Mouse (Mus musculus): Measurements from ENCODE around the gene Zdhhc19.
A peak's percentile ranks its signal among the peaks of the same experiment; 100 is the strongest.

The Zdhhc19 gene

GRCm38 (mm10) chr16:32516006-32516962 is 20.2 kb downstream of the Zdhhc19 start:
- peak; percentile 37 for DNase-seq (ENCODE audit: low spot score)

GRCm38 (mm10) chr16:32517785-32518481 is 21.9 kb downstream of the Zdhhc19 start:
- DNase-seq (ENCODE audit: low spot score) = no peak

- no peak for DNase-seq (ENCODE audit: low spot score)
Measured at GRCm38 (mm10) chr16:32519656-32520371, 23.7 kb downstream of the Zdhhc19 start.

DNA sequence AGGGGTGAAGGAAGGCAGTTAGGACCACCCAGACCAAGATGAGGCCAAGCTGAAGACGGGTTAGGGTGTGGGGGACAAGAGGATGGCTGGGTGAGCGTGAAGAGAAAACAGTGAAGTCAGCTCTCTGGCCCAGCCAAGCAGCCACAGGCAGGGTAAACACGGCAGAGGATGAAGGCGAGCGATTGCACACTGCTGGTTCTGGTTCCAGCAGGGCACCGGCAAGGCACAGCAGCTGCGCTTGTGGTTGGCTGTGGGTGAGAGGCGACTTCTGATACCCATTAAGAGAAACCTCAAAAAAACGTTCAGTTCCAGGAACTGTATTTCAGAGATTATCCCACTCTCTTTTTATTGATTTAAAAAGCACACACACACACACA is 24.3 kb downstream of the Zdhhc19 start:
- DNase-seq (ENCODE audit: low spot score) = no peak

DNA sequence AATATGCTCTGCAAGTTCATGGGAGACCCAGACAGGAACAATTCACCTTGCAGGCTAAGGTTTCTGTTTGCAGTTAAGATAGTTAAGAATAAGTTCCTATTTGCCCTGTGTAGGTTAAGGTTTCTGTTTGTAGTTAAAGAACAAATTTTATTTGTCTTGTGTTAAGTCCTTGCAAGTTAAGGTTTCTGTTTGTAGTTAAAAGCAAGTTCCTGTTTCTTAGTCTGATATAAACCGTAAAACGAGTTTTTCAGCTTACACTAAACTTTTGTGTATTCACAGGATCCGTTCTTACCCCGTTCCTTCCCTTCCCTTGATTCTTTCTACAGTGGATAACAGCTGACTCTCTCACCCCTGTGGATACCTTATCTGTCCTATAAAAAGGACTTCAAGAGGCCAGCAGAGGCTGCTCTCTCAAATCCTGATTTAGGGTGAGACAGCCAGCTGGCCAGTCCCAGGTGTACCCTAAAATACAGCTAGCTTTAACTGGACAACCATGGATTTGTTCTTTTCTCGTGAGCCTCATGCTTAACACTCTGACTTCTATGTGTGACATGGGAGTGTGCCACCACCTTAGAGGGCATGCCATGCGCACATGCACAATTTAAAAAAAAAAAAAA is 26.6 kb downstream of the Zdhhc19 start:
- DNase-seq (ENCODE audit: low spot score) = no peak

DNA sequence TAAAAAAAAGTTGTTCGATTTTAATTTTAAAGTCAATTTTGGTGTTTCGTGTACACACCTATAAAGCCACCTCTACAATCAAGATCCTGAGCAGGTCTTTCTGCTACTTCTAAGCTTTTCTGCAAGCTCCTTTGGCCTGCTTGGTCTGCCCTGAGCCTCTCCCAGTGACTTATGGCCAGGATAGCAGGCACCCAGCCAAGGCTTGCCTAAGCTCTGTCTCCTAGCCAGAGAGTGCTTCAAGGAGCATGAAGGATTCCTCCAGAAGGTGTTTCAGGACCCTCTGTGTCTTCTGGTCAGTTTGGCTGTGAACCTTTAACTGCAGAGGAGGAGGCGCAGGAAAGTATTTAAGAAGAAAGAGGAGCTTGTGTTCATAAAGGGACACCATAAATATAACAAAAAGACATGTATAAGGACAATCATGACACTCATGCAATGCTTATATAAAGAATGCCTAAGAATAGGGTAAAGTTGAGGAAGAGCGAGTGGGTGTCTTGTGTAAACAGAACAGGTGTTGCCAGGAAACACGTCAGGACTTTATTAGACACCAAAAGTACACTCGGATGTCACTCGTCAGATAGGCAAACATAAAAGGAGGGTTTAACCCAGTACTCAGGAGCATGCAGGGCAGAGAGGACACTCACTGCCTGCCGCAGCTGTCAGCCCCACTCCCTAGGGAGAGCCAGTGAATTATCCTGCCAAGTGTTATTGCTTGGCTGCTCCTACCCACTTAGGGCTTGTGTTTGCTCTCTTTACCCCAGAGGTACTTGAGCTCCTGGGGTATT is 27.6 kb downstream of the Zdhhc19 start:
- DNase-seq (ENCODE audit: low spot score) = no peak

DNA sequence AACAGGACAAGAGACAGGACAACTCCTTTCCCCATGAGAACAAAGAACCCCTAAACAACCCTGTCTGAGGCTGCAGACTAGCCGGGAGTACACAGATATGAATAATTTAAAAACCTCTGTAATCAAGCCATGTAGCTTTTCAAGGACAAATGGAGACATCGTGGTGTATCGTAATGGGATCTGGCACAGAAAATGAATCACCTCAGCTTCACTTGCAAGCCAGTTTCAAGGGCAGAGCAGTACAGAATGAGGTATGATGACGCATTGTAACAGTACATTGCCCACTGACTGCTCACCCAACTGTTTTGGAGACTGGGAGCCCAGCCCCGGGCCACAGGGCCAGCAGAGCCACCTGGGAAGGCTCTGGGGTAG is 28.2 kb downstream of the Zdhhc19 start:
- DNase-seq (ENCODE audit: low spot score) = no peak

DNA sequence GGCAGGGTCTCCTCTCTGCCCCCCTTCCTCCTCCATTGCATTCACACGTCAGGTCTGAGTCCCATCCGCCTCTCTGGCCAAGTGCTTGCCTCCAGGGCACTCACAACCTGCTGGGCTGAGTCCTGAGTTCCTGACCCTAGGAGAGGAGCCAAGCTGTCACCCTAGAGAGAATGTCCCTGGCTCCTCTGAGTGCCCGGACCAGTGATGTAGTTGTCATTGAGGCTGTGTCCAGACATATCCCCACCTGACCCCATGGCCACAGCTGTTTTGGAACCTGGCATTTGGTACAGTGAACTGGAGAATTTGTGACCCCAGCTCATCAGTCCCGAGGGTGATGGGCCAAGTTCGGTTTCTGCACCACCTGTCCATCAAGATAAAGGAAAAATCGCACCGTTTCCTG is 30.8 kb downstream of the Zdhhc19 start:
- DNase-seq (ENCODE audit: low spot score) = no peak

DNA sequence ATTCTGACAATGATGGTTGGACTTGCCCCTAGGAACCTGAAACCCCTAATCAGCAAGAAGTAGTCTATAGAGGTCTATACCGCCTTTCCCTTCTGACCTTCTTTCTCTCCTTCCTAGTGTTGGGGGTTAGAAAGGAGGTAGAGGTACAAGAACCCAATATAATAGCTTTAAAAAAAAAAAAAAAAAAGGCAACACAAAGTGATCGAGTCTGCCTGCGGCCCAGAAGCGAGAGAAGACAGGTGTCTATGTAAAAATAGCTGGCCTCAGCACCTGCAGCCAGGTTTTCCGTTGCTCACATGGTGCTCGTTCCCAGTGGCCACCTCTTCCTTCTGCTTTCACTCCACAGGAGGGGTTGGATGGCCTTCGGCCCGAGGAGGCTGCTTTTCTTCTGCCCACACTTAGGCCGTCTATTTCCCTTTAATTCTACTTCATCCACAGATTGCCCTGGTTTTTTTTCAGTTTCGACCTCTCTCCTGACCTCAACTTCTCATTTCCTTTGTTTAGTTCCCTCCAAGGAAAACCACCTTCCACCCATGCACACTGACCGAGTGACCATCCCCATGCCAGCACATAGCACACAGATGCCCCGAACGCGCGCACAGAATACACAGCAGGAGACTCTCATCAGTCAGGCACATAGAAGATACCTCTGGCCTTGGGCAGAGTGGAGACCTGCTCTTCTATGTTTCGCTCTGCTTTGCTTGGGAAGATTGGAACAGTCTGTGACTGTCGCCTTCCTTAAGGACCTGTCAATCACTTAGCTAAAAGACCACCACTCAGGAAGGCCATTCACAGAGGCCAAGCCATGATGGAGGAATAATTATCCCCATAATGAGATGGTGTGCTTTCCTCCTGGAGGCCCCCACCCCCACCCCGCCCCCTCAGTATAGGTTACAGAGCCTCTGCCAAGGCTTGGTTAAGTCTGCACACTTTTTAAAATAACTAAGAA is 37.1 kb downstream of the Zdhhc19 start:
- no peak for DNase-seq (ENCODE audit: low spot score)

DNA sequence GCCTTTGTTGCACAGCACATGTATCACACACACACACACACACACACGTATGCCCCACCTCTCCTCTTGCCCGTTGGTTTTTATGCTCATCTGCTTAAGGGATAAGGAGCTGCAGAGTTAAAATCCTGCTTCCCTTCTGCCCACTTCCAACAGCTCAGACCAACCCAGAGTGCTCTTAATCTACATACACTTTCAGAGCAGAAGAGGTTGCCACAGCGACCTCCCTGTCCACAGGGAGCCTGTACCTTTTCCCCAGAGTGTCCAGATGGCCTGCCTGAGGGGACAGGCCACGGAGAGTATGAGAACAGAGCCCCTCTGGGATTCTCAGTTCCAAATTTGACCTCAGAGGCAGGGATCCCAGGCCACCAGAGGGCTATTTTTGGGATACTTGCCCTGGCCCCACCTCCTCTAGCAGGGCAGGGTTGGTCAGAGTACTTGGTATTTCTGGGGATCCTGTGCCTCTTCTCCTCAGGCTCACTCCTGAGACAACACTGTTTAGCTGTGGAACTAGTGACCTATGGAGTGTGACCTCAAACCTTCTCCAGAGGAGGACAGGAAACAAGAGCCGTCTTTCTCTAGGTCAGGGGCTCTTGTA is 39.2 kb downstream of the Zdhhc19 start:
- no peak for DNase-seq (ENCODE audit: low spot score)

- DNase-seq (ENCODE audit: low spot score) = no peak
Measured at GRCm38 (mm10) chr16:32537867-32538660, 42.0 kb downstream of the Zdhhc19 start.

- DNase-seq (ENCODE audit: low spot score) = no peak
Measured at GRCm38 (mm10) chr16:32538761-32539255, 42.7 kb downstream of the Zdhhc19 start.

- DNase-seq (ENCODE audit: low spot score) = no peak
Measured at GRCm38 (mm10) chr16:32541338-32542179, 45.5 kb downstream of the Zdhhc19 start.

DNA sequence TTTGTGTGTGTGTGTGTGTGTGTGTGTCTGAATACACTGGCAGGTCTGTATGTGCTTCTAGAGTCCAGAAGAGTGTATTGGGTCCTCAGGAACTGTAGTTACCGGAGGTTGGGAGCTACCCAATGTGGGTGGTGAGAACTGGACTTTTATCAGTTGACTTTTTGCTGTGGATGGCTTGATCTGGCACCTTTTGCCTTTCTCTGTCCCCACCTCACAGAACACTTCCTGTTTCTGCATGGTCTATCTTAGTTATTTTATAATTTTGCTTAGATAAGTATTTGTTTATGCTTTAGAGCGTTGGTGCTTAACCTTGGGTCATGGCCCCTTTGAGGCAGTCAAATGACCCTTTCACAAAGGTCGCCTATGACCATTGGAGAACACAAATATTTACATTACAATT is 47.4 kb downstream of the Zdhhc19 start:
- no peak for DNase-seq (ENCODE audit: low spot score)

- DNase-seq (ENCODE audit: low spot score) = no peak
Measured at GRCm38 (mm10) chr16:32547156-32548068, 51.3 kb downstream of the Zdhhc19 start.

DNA sequence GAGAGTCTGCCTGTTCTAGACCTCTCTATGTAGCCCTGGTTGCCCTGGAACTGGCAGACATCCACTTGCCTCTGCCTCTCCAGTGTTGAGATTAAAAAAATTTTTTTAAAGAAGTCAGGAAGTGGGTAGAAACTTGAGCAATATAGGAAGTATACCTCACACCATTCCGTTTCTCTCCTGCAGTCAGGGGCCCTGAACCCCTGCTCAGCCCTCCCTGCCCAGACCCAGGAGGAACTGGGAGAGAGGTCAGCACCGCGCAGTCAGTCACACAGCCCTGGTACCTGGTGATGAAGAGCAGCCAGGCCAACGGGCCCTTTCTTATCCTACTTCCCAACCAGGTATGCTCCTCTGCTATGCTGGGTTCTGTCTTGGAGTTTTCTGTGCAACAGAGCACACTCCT is 54.0 kb downstream of the Zdhhc19 start:
- no peak for DNase-seq (ENCODE audit: low spot score)

GRCm38 (mm10) chr16:32550487-32550886 is 54.4 kb downstream of the Zdhhc19 start:
- no peak for DNase-seq (ENCODE audit: low spot score)
